Mouse (Mus musculus) mouse trophoblast stem cell (cell line): ENCODE measurements around the gene Cfc1.

ENCODE experiments used
- in situ Hi-C, 2 experiments: fragments of 300-500 bp; cut with MseI, MboI; formaldehyde crosslinking; loops; 2 replicates in 1 of 2; 3 replicates in 1 of 2; pipeline ENCODE4 v1.15.1; 2025

Gene Cfc1

GRCm38 (mm10) chr1:34553690-34554089, 18.2 kb downstream of the Cfc1 start:
- in situ Hi-C loops: no loop called here

GRCm38 (mm10) chr1:34554275-34554674, 18.8 kb downstream of the Cfc1 start:
- in situ Hi-C loops: no loop called here

- in situ Hi-C loops: no loop called here
Measured at GRCm38 (mm10) chr1:34560843-34561242, 25.4 kb downstream of the Cfc1 start, which contains the start of gene Prss40. TSS of gene Prss40 (minus strand) at chr1:34560943.

GRCm38 (mm10) chr1:34564383-34565045, 29.1 kb downstream of the Cfc1 start:
- in situ Hi-C loops: no loop called here

GRCm38 (mm10) chr1:34568120-34568519, 32.7 kb downstream of the Cfc1 start:
- in situ Hi-C loops: no loop called here

- in situ Hi-C loops: no loop called here
Measured at GRCm38 (mm10) chr1:34569876-34570275, 34.4 kb downstream of the Cfc1 start.

GRCm38 (mm10) chr1:34571431-34571830, 36.0 kb downstream of the Cfc1 start:
- in situ Hi-C loops: no loop called here

- in situ Hi-C loops: no loop called here
Measured at GRCm38 (mm10) chr1:34573221-34573620, 37.8 kb downstream of the Cfc1 start.

GRCm38 (mm10) chr1:34578851-34579781, 43.7 kb downstream of the Cfc1 start, which contains the start of gene Amer3:
TSS of gene Amer3 (plus strand) at chr1:34579657.
- in situ Hi-C loops: no loop called here

GRCm38 (mm10) chr1:34579782-34580356, 44.4 kb downstream of the Cfc1 start:
- in situ Hi-C loops: no loop called here

- in situ Hi-C loops: no loop called here
Measured at GRCm38 (mm10) chr1:34582218-34582617, 46.8 kb downstream of the Cfc1 start.

GRCm38 (mm10) chr1:34583821-34584263, 48.4 kb downstream of the Cfc1 start:
- in situ Hi-C loops: no loop called here

GRCm38 (mm10) chr1:34584736-34585135, 49.3 kb downstream of the Cfc1 start:
- in situ Hi-C loops: no loop called here

GRCm38 (mm10) chr1:34587298-34588096, 52.0 kb downstream of the Cfc1 start:
- in situ Hi-C loops: no loop called here
